Mouse (Mus musculus) hindbrain, embryonic 16.5 days (tissue): ENCODE measurements around the gene Sema3d. TPM values are rescaled to one million over a fixed set of nuclear protein-coding genes. Genes with fewer than 3 reads are reported as not detected.

Source experiments
- ATAC-seq: fragments of 200-750 bp; cut with Nextera tagmentation; 2 replicates; pipeline ENCODE4 v1.8.0; 2017; ENCODE audit warnings: moderate TSS enrichment, moderate library complexity
- H3K27ac ChIP-seq: fragments of 300-500 bp; sonication (generic); 2 replicates; pipeline ENCODE4 v1.5.1; 2014; ENCODE audit warnings: low read depth, mild to moderate bottlenecking, control low read depth, low read length, moderate library complexity
- H3K27me3 ChIP-seq: fragments of 300-500 bp; sonication (generic); replicated peaks from 2 replicates; pipeline ENCODE4 v1.6.1; 2014; ENCODE audit warnings: low read length; ENCODE audit not compliant: control insufficient read depth, insufficient read depth
- H3K36me3 ChIP-seq: fragments of 300-500 bp; sonication (generic); 2 replicates; pipeline ENCODE4 v1.6.1; 2014; ENCODE audit warnings: mild to moderate bottlenecking, low read length, moderate library complexity, mixed read lengths; ENCODE audit not compliant: control insufficient read depth, insufficient read depth
- H3K4me1 ChIP-seq: fragments of 300-500 bp; sonication (generic); 2 replicates; pipeline ENCODE4 v1.6.1; 2014; ENCODE audit warnings: low read depth, low read length; ENCODE audit not compliant: control insufficient read depth, insufficient read depth
- H3K4me2 ChIP-seq: fragments of 300-500 bp; sonication (generic); 2 replicates; pipeline ENCODE4 v1.6.1; 2014; ENCODE audit warnings: mild to moderate bottlenecking, low read length, control low read depth, moderate library complexity
- H3K4me3 ChIP-seq: fragments of 300-500 bp; sonication (generic); 2 replicates; pipeline ENCODE4 v1.5.1; 2014; ENCODE audit warnings: mild to moderate bottlenecking, low read length, control low read depth, moderate library complexity
- H3K9ac ChIP-seq: fragments of 300-500 bp; sonication (generic); 2 replicates; pipeline ENCODE4 v1.6.1; 2014; ENCODE audit warnings: low read depth, mild to moderate bottlenecking, control low read depth, low read length, moderate library complexity
- H3K9me3 ChIP-seq: fragments of 300-500 bp; sonication (generic); 2 replicates; pipeline ENCODE4 v1.6.1; 2014; ENCODE audit warnings: mild to moderate bottlenecking, low read length, moderate library complexity; ENCODE audit not compliant: control insufficient read depth
- WGBS: fragments of 180-500 bp; shearing (Covaris S2); extraction: QIAGEN DNeasy Blood & Tissue Kit; methylation state at CpG from one replicate; pipeline ENCODE4 v1.1.7; 2014; 5-methylcytosine and 5-hydroxymethylcytosine counted together
- polyA plus RNA-seq: library from polyadenylated mRNA; unstranded; fragments of >200 nt; fragmentation: Nextera tagmentation; extraction: Ambion mirVana; gene quantifications from 2 replicates; pipeline ENCODE4 v1.2.1, GENCODE M21; 2015

Gene Sema3d
- polyA plus RNA-seq, 1 experiment from 2014 or later: 1.8 TPM

- H3K9ac ChIP-seq: no peak overlapping the region
- no peaks in the 10 kb centered on the region for H3K27me3 ChIP-seq
- no peak overlapping the region for H3K4me3 ChIP-seq
- no peak overlapping the region for H3K27ac ChIP-seq
- no peaks in the 10 kb centered on the region for H3K9me3 ChIP-seq
- H3K36me3 ChIP-seq: no peaks in the 10 kb centered on the region
- H3K4me1 ChIP-seq: no peaks in the 10 kb centered on the region
- 77% methylated on average over 1 of the region's 1 CpGs for WGBS
- ATAC-seq: no peak
- no peak overlapping the region for H3K4me2 ChIP-seq
Measured at GRCm38 (mm10) chr5:12566568-12566967, 183.4 kb downstream of the Sema3d start.

- Histone ChIP-seq H3K27me3 (no peaks in the 10 kb centered on the region), H3K27ac (no peak overlapping the region), H3K4me1 (no peaks in the 10 kb centered on the region), H3K9me3 (no peaks in the 10 kb centered on the region), H3K36me3 (no peaks in the 10 kb centered on the region), H3K4me2 (no peak overlapping the region), H3K4me3 (no peak overlapping the region), H3K9ac (no peak overlapping the region)
- WGBS: 78% methylated on average over 4 of the region's 4 CpGs
- ATAC-seq: no peak
Measured at GRCm38 (mm10) chr5:12574551-12574950, 191.4 kb downstream of the Sema3d start.

- Histone ChIP-seq H3K4me1 (no peaks in the 10 kb centered on the region; the same call in 1 of the 2 replicates), H3K27ac (no peak overlapping the region), H3K36me3 (no peaks in the 10 kb centered on the region), H3K27me3 (no peaks in the 10 kb centered on the region), H3K9me3 (no peaks in the 10 kb centered on the region), H3K4me3 (no peak overlapping the region), H3K4me2 (no peak overlapping the region), H3K9ac (no peak overlapping the region)
- ATAC-seq: no peak
- WGBS: 78% methylated on average over 1 of the region's 1 CpGs
Measured at GRCm38 (mm10) chr5:12575262-12575661, 192.1 kb downstream of the Sema3d start.

- H3K36me3 ChIP-seq: no peaks in the 10 kb centered on the region
- no peaks in the 10 kb centered on the region for H3K27me3 ChIP-seq
- WGBS: 51% methylated on average over 4 of the region's 4 CpGs
- no peak overlapping the region for H3K27ac ChIP-seq
- H3K4me1 ChIP-seq: no peaks in the 10 kb centered on the region; the same call in 1 of the 2 replicates
- no peak overlapping the region for H3K4me2 ChIP-seq
- H3K9ac ChIP-seq: no peak overlapping the region
- no peaks in the 10 kb centered on the region for H3K9me3 ChIP-seq
- ATAC-seq: no peak
- H3K4me3 ChIP-seq: no peak overlapping the region
Measured at GRCm38 (mm10) chr5:12579752-12580151, 196.6 kb downstream of the Sema3d start.

GRCm38 (mm10) chr5:12582540-12582939 is 199.4 kb downstream of the Sema3d start:
- no peak overlapping the region for H3K9ac ChIP-seq
- no peaks in the 10 kb centered on the region; the same call in 1 of the 2 replicates for H3K4me1 ChIP-seq
- H3K27me3 ChIP-seq: no peaks in the 10 kb centered on the region
- H3K9me3 ChIP-seq: no peaks in the 10 kb centered on the region
- 100% methylated on average over 1 of the region's 1 CpGs for WGBS
- no peak for ATAC-seq
- H3K4me3 ChIP-seq: no peak overlapping the region
- no peak overlapping the region for H3K27ac ChIP-seq
- H3K36me3 ChIP-seq: no peaks in the 10 kb centered on the region
- H3K4me2 ChIP-seq: no peak overlapping the region

- Histone ChIP-seq H3K27ac (no peak overlapping the region), H3K27me3 (no peaks in the 10 kb centered on the region), H3K36me3 (no peaks in the 10 kb centered on the region), H3K4me1 (no peaks in the 10 kb centered on the region; the same call in 1 of the 2 replicates), H3K9ac (no peak overlapping the region), H3K4me2 (no peak overlapping the region), H3K9me3 (no peaks in the 10 kb centered on the region), H3K4me3 (no peak overlapping the region)
- no peak; the same call in 1 of the 2 replicates for ATAC-seq
- 53% methylated on average over 3 of the region's 3 CpGs for WGBS
Measured at GRCm38 (mm10) chr5:12583293-12583834, 200.2 kb downstream of the Sema3d start.

- Histone ChIP-seq H3K27ac (no peak overlapping the region), H3K4me3 (no peak overlapping the region), H3K9ac (no peak overlapping the region), H3K36me3 (no peaks in the 10 kb centered on the region), H3K27me3 (no peaks in the 10 kb centered on the region), H3K9me3 (no peaks in the 10 kb centered on the region), H3K4me1 (no peaks in the 10 kb centered on the region), H3K4me2 (no peak overlapping the region)
- no peak for ATAC-seq
- WGBS: 84% methylated on average over 9 of the region's 9 CpGs
Measured at GRCm38 (mm10) chr5:12584886-12585285, 201.7 kb downstream of the Sema3d start.

GRCm38 (mm10) chr5:12634227-12634980 is 251.2 kb downstream of the Sema3d start:
- no peak overlapping the region for H3K9ac ChIP-seq
- H3K27ac ChIP-seq: no peak overlapping the region
- 16% methylated on average over 8 of the region's 8 CpGs for WGBS
- H3K27me3 ChIP-seq: no peaks in the 10 kb centered on the region
- H3K4me3 ChIP-seq: no peak overlapping the region
- H3K4me1 ChIP-seq: no peaks in the 10 kb centered on the region
- no peaks in the 10 kb centered on the region for H3K36me3 ChIP-seq
- peak overlapping the region; percentile 5; the same call in 1 of the 2 replicates for H3K4me2 ChIP-seq
- ATAC-seq: peak; percentile 27; the same call in 1 of the 2 replicates
- H3K9me3 ChIP-seq: no peaks in the 10 kb centered on the region

GRCm38 (mm10) chr5:12637763-12638468 is 254.7 kb downstream of the Sema3d start:
- H3K27me3 ChIP-seq: no peaks in the 10 kb centered on the region
- H3K4me2 ChIP-seq: no peak overlapping the region
- H3K27ac ChIP-seq: no peak overlapping the region
- no peaks in the 10 kb centered on the region for H3K9me3 ChIP-seq
- H3K4me1 ChIP-seq: no peaks in the 10 kb centered on the region
- 84% methylated on average over 7 of the region's 7 CpGs for WGBS
- no peak overlapping the region for H3K4me3 ChIP-seq
- H3K36me3 ChIP-seq: no peaks in the 10 kb centered on the region
- ATAC-seq: no peak
- no peak overlapping the region for H3K9ac ChIP-seq
